Mouse (Mus musculus) small intestine, adult 2 months (tissue): ENCODE data around the gene Slc29a2.

Source experiments
- CTCF ChIP-seq: fragments of 200-500 bp; IDR thresholded peaks from 2 replicates; pipeline ENCODE4 v1.5.1; 2012; ENCODE audit warnings: low read depth, mild to moderate bottlenecking, control low read depth, inconsistent platforms, low read length, moderate library complexity, mixed read lengths; ENCODE audit not compliant: insufficient replicate concordance, insufficient read length; ENCODE audit errors: extremely low read depth
- POLR2A ChIP-seq: fragments of 200-500 bp; IDR thresholded peaks from 2 replicates; pipeline ENCODE4 v1.6.1; 2012; ENCODE audit warnings: low read depth, mild to moderate bottlenecking, control low read depth, inconsistent platforms, low read length, moderate library complexity

DNA sequence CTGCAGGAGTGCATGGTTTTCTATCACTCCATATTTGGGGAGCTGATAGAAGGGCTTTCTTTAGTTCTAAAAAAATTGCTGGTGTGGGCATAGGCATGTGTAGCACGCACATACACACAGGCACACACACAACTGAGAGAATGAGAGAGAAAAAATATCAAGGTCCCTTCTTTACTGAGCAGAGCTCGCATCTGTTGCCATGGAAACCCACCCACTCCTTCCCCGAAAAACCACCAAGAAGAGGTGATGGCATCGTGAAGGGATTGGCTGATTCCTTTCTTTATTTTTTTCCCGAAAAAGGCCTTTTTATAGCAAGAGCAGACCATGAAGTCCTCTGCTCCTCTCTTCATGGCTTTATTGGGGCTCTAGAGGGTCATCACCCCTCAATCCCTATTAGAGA, 29.6 kb upstream of the Slc29a2 start:
- TF ChIP-seq POLR2A = no peak
- TF ChIP-seq CTCF = no peak
